Mouse (Mus musculus) cerebellum, adult 18-20 months (tissue): Measurements from ENCODE around the gene Dytn.
"Not testable (repeated sequence)": the region's sequence is repeated elsewhere in the genome, so short reads cannot be mapped to it uniquely, and the experiment has no call there.

Experiments used
- DNase-seq, 2 experiments: peaks; one replicate each; pipeline ENCODE4 v3.0.0; 2021

Gene Dytn

DNA sequence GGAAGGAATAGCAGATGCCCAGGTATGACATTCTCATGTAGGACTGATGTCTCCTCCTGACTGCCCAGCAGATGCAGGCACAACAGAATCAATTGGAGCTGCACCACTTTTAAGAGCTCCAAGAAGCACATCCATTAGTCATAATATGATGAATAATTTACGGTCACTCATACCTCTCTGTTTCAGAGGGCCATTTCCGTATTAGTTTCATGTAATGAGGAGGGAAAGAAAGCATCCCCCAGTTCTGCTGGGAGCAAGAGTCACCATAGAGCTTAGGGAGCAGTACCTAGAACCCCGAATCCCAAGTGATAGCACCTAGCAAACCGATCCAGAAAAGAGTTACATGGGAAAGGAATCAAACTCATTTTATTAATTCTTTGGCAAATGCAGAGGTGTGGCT lies at the start of gene Dytn:
Dytn (minus strand) TSS at position 101 of the 400 bp plus-strand sequence.
- DNase-seq, result no peak

DNA sequence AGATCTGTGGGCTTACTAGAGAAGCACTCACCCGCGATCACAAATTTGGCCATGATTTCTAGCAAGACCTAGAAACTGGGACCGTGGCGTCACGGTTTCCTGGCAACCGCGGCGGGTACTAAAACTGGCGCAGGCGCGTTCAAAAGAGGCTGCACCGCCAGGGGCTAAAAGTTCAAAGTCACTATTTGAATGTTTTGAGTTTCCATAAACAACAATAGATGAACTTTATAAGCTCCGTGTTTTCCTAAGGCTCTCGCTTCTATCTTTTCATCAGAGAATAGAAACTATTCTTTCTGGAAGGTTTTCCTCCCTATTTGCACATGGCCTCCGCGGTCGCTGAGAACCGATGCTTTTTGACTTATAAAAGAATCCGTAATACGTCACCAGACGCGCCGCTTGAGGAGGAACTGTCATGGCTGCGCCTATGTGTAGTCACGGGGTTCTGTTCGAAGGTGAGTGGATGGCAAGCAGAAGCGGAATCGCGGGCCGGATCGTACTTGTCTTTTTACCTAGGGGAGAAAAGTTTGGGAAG lies 43.6 kb upstream of the Dytn start, which contains the start of the genes Mdh1b and Fastkd2:
Mdh1b (minus strand) TSS at position 79 of the 532 bp plus-strand sequence.
Fastkd2 (plus strand) TSS at position 375 of the 532 bp plus-strand sequence.
- peak; percentile 87 to 91 for DNase-seq

DNA sequence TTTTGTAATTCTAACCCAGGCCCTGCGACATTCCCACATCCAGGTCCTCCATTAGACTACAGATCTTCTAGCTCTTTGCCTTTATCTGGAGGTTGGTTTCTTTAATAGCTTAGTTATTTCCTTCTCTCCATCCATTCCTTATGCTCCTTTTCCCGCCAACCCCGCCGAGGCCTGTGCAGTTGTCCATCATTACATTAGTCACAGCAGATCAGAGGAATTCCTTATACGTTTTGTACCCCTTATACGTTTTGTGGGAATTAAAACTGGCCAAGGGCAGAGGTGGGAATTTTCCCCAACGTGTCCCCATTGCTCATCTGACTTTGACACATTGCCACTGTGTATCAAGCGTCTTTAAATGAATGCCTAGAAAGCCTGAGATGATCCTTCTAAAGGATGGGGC lies 43.1 kb upstream of the Dytn start:
- peak in 1 of 2 experiments; percentile 4 for DNase-seq

DNA sequence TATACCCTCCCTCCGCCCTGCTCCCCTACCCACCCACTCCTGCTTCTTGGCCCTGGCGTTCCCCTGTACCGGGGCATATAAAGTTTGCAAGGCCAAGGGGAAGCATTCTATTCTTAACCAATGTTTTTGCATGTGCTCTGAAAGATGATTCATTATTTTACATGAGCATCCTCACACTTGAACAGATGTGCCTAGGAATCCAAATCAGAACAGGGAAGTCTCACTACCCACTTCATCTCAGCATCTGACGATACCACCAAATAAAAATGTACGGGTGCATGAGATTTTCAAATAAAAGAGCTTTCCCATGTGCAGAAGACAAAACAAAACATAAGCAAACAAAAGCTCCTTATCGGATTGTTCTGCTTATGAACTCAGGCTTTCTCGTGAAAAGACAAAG lies 33.4 kb upstream of the Dytn start:
- no peak for DNase-seq

DNA sequence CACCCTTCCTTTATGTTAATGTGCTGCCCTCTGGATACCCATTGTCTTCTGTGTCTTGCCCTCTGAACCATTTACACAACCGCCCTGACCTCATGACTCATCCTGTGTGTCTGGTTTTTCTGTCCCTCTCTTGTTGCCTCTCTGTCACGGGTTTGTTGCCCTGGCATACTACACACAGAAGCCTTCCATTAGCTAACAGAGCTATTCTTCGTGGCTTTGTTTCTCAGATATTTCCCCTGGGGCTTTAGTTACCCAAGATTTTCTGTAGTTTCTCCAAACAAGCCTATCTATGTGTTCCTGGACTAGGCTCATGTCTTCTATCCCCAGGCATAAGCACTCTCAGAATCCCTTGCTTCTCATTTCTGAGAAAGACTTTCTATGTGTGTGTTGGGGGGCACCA lies 22.1 kb upstream of the Dytn start:
- no peak for DNase-seq

DNA sequence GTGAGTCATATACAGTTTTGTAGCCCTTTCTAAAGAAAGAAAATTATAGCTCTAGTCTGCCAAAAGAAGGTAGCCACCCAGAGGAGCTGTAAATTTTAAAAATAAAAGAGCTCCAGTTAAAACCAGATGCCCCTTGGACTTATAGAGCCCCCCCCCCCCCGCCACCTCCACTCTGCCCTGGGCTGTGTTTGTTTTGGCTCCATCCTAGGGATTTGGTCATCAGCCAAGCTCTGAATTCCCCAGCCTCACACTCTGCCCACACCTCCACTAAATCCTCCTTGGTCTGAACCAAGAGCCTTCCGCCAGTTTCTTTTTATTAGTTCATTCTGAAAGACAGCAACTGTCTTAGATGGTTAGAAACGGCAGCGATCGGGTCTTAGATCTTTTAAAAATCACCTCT lies 19.0 kb upstream of the Dytn start:
- no peak for DNase-seq

DNA sequence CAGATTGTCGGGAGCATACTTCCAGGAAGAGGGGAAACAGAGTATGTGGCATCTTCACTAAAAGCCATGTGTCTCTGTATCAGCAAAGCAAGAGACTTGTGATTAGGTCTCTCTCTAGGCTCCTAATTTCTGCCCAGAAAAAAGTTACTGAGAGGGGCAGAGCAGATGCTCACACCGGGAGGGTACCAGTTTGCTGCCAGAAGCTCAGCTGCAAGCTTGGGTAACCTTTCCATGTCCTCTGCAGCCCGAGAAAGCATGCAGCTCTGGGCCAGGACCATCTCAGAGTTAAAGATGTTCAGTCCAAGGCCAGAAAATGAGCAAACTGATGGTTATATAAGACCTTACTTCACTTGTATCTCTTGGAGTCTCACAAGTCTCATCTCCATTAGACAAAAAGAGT lies 10.1 kb upstream of the Dytn start:
- DNase-seq, result peak; percentile 5 to 20

DNA sequence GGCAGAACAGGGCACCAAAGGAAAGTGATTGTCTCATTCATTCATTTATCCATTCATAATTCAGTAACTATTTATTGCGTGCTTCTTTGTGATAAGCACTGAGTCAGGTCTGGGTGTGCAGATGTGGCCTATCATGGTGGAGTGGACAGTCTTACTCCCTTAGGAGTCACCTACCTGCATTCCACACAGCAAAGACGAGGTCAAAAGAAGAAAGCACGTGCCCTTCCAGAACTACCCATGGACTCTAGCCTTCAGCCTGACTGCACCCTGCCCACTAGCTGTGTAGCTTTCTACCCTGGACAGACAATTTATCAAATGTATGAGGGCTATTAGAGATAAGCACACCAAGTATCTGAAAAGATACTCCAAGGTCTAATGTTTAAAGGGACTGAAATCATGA lies 10.8 kb downstream of the Dytn start:
- no peak for DNase-seq

DNA sequence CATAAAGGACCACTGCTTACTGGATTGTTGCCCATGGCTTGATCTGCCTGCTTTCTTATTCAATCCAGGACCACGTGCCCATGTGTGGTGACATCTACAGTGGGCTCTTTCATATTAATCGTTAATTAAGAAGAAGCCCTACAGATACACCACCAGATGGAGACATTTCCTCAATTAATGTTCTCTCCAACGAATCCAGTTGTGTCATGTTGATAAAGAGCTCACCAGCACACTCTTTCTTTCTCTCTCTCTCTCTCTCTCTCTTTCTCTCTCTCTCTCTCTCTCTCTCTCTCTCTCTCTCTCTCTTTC lies 17.9 kb downstream of the Dytn start:
- peak in 1 of 2 experiments; percentile 14 for DNase-seq

DNA sequence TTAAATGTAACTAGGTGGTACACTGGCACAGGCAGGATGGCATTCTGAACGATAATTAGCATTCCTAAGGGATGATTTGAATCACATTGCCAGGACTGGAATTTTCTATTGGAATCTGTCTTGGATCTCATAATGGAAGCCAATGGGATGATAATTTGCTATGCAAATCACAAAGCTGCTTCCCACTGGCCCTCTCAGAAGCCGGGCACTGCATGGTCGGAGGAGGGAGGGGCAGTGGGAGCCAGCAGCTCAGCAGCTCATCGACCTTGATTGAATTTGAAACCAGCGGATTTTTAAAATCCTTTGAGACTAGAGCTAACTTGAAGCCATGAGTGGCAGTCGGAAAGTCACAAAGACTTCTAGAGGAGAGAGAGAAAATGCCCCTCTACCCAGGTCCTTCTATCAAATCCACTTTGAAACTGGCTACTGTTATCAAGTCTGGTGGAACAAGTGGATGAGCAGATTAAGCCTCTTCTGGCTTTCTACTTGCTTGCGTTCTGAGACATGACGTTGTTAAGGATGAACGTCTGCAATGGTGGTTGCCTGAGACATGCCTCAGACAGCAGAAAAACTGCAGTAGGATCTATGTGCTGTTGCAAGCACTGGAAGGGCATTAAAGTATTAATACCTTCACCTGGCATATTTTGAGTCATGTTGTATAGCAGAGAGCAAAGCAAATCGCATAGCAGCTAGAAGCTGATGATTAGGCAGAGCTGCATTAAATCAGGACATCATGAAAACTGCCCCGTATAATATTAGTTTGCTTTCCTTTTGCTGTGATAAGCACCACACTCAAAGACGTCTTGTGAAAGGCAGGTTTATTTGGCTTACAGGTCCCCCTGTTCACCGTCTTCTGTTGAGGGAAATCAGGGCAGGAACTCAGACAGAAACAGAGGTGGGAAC lies 18.5 kb downstream of the Dytn start:
- DNase-seq, result no peak

DNA sequence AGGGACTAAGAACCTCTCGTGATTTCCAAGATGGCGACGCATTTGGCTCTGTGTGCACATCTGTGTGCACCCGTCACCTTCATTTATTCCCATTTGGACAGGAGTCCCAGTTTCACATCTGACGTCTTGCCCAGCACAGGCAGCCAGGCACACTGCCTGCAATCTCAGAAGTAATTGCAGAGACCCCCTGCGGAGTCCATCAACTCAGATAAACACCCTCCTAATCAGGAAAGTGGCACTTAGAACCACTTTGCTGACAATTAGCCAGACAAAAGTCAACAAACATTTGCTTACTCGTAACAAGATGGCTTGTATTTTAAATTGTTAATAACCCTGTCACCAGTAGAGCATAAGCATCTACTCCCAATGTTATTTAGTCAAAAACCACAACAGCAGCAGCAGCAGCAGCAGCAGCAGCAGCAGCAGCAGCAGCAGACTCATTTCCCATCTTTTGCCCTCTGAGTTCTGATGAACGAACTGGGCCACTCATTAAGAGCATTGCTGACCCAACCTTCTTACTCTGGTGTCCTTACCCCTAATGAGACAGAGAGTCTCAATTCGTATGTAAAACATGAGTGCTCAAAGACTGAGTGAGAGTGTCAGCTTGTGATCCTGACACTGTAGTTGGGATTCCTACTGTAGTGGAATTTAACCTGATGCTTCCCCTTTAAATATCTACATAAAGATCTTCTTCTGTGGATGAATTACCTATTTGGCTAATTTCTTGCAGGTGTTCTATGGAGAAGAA lies 19.4 kb downstream of the Dytn start:
- no peak for DNase-seq

DNA sequence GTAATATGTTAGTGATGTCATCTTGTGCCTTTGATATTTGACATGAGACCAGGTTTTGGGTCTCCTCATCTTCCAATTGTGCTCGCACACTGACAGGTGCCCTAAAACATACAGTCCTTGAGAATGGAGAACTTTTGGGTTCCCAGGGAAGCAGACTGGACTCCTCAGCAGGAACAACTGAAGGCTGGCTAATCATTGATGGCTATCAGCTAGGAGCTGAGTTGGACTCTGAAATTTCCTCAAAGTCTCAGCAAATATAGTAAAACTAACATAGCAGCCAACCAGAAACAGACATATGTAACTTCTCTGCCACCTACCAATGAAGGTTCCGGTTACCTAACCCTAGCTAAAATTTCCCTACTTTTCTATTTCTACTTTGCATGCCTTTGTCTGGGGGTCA lies 20.6 kb downstream of the Dytn start:
- no peak for DNase-seq

DNA sequence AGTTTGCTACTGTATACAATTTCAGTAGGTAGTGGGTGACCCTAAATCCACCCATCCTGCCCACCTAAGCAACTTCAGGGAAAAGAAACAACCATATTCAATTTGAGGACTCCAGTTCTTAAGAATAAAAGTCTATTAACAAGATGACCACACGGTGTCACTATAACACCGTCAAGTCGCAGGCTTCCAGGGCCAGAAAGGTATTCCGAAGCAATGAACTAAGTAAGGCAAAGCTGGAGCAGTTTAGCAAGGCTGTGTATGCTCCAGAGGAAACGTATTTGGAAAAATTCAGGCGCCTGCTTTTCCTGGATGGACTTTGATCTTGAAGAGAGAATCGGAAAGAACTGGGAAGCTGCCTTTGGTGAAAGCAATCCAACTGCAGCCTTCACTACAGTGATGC lies 27.1 kb downstream of the Dytn start:
- peak; percentile 32 to 53 for DNase-seq

DNA sequence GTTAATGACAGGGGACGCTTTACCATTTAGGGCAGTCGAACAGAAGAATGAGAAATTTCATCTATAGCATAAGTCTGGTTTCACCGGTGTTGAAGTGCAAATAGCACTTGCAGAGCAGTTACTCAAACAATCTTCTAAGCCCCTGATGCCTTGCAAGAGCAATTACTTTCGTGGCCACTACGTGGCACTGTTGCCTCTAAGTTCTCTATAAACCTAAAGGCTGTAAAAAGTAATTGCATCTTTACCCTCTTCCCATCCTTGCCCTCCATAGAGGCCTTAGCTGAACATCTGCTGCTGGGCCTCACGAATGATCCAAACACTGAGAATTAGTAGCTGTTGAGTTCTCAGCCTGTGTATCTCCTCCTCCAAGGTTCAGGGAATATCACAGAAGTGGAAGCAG lies 28.7 kb downstream of the Dytn start:
- peak; percentile 63 to 64 for DNase-seq

DNA sequence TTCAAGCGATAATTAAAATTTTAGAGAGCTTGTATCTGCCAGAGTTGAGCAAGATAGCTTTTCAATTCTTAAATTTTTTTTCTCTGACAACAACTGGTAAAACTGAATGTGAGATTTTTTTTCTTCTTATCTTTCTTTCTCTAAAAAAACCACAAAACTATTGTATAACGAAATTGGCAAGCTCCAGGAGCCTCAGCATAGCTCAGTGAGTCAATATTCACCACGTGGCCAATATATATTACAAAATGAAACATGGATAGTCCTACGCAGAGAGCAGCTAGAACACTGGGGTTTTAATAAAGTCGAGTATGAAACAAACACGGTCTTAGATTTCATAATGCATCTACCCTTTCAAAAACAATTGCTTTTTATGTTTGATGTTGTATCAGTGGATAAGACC lies 46.8 kb downstream of the Dytn start:
- DNase-seq, result no peak

DNA sequence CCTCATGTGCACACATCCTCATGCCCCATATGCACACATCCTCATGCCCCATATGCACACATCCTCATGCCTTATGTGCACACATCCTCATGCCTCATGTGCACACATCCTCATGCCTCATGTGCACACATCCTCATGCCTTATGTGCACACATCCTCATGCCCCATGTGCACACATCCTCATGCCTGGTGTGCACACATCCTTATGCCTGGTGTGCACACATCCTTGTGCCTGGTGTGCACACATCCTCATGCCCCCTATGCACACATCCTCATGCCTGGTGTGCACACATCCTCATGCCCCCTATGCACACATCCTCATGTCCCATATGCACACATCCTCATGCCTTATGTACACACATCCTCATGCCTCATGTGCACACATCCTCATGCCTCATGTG lies 56.3 kb downstream of the Dytn start:
- not testable (repeated sequence) for DNase-seq

DNA sequence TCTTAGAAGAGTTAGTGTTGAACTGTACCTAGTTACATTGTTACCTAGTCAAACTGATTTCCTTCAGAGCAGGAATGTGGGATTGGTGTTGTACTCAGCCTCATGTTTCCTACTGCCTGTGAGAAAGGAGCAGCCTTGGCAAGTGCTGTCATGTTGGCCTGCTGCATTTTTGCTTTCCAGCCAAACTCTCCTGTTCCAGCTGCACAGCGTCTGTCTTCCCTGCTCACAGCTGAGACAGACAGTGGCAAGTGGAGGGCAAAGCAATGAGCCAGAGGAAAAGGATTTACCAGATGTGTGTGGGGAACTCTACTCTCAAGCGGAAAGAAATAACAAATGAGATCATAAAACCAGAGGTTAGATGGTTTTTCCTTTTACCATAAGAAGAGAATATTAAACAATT lies 58.5 kb downstream of the Dytn start:
- no peak for DNase-seq

DNA sequence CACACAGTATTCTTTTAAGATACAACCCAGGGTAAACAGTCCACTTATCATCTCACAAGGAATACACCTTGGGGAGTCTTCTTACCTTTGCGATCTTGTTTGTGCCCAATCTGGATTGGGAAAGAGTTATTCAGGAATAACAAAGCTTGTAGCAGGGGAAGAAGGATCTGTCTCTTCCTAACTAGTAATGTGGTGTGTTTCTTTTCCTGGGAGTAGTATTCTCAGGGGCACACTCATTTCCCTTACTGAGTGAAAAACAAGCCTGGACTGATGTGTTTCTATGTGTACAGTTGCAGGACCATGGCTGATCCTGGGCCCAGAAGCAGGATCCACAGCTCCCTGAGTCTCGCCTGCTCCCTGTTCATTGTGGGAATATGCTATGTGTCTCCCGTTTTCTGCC lies 71.1 kb downstream of the Dytn start, which contains the start of gene Gm39653:
Gm39653 (plus strand) TSS at position 301 of the 400 bp plus-strand sequence.
- DNase-seq, result no peak

DNA sequence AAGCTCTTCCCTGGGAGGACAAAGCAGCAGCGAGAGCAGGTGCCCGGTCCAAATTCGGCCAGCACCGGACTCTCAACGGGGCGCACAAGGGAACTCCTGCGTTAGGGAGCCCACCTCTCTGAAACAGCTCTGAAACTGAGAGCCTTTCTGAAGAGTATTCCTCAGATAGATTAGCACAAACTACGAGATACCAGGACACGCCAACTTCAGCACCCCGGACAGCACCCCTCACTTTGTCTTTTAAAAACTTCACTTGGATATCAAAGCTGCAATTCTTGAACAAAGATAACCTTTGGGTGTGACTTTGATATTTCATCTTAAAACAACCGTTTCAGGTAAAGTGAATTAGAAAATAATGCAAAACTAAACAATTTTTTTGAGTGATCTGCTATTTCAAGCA lies 72.1 kb downstream of the Dytn start:
- DNase-seq, result no peak

DNA sequence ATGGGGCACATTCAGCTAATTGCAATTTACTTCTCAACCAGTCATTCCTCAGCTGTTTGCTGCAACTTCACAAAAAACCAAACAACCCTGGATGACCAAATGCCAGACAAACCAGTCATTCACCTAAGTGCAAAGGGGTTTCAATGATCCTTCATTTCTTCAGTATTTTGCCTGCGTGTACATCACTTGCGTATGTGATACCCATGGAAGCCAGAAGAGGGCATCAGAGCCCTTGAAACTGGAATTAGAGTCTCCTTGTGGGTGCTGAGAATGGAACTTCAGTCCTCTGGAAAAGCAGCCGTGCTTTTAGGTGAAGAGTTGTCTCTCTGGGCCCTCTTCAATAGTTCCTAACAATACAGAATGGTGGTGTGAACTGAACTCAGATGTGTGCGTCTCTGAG lies 77.1 kb downstream of the Dytn start:
- no peak for DNase-seq

DNA sequence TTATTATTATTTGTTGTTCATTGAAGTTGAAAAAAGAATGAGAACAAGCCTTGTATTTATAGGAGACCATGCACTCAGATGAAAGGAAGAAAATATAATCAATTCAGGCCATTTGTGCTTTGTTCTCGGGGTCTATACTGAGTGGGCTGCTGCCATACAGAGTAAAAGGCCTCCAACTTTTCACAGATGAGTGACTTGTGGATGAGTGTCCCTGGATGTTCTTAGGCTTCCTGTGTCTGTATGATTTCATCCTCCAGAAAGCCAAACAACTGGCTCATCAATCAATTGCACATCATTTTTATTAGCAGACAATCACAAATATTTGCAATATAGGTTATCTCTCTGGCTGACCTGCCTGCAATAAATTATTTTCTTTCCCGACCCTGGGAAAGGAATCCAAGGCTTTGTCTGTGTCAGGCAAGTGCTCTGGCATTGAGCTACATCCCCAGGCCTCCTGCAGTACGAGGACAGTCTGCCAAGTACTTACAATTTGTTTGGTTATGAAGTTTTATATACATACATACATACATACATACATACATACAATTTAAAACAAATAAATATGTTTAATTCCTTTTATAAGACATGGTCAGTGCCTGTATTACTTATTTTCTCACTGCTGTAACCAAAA lies 82.7 kb downstream of the Dytn start:
- no peak for DNase-seq

DNA sequence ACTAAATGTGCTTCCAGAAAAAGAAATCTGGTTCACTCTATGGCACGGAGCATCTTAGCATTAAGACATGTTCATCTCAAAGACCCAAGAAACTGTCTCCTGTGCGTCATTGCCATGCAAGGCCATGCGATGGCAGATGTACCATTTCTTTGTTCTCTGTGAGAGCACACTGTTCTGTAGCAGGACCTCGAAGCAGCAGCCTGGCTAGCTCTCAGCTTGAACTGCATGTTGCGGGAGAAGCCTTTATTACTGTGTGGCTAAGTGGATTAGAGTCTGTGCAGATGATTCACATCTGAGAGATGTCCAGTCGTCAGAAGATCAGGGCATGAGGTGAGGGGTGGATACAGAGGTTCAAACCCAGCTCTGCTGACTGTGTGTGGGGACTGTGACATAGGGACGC lies 99.9 kb downstream of the Dytn start:
- no peak for DNase-seq

DNA sequence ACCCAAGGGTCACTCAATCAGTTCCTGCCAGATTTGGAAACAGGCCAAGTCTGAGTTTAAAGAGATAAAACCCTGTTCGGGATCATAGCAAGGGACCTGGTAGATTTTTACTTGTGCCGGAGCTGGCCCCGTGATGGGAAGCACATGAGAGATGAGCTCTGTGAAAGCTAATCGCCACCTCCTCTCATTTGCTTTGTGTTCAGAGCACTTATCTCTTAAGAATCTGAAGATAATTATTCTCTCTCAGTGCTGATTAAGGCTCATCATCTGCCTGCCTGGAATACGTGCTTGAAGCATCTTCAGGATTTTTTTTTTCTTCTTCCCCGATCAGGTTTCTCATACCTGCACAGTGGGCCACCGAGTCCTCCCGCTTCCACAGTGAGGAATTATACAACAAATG lies 107.6 kb downstream of the Dytn start:
- DNase-seq, result no peak
